Mouse (Mus musculus) testis, adult 2 months (tissue): ENCODE data around the gene Urad.

Source experiments
- CTCF ChIP-seq: fragments of 200-500 bp; IDR thresholded peaks from 2 replicates; pipeline ENCODE4 v1.5.1; 2012; ENCODE audit warnings: low read depth, mild to moderate bottlenecking, inconsistent platforms, low read length, moderate library complexity; ENCODE audit not compliant: control insufficient read depth, insufficient read depth, insufficient replicate concordance
- POLR2A ChIP-seq: fragments of 200-500 bp; IDR thresholded peaks from 2 replicates; pipeline ENCODE4 v1.6.1; 2012; ENCODE audit warnings: low read depth, mild to moderate bottlenecking, inconsistent platforms, low read length, moderate library complexity; ENCODE audit not compliant: control insufficient read depth

- TF ChIP-seq CTCF (no peak), POLR2A (no peak)
These were observed 17.7 kb downstream of the Urad start for GRCm38 (mm10) chr5:147304276-147305155.
